Mouse (Mus musculus) intestine, postnatal 0 days (tissue): ENCODE results near the gene Snx8. TPM values are rescaled to one million over a fixed set of nuclear protein-coding genes. Genes with fewer than 3 reads are reported as not detected.

Source experiments
- ATAC-seq: fragments of 200-750 bp; cut with Nextera tagmentation; 2 replicates; pipeline ENCODE4 v1.8.0; 2017; ENCODE audit warnings: mild to moderate bottlenecking, moderate TSS enrichment, moderate library complexity
- H3K27ac ChIP-seq: fragments of 300-500 bp; sonication (generic); 2 replicates; pipeline ENCODE4 v1.5.1; 2014; ENCODE audit warnings: mild to moderate bottlenecking, low read depth, low read length, moderate library complexity
- H3K27me3 ChIP-seq: fragments of 300-500 bp; sonication (generic); replicated peaks from 2 replicates; pipeline ENCODE4 v1.6.1; 2014; ENCODE audit warnings: low read length, mixed read lengths; ENCODE audit not compliant: control insufficient read depth, insufficient read depth
- H3K36me3 ChIP-seq: fragments of 300-500 bp; sonication (generic); 2 replicates; pipeline ENCODE4 v1.6.1; 2014; ENCODE audit warnings: mild to moderate bottlenecking, moderate library complexity; ENCODE audit not compliant: control insufficient read depth, insufficient read depth
- H3K4me1 ChIP-seq: fragments of 300-500 bp; sonication (generic); replicated peaks from 2 replicates; pipeline ENCODE4 v1.6.1; 2014; ENCODE audit warnings: antibody characterized with exemption, low read length, mixed read lengths; ENCODE audit not compliant: control insufficient read depth, insufficient read depth
- H3K4me2 ChIP-seq: fragments of 300-500 bp; sonication (generic); replicated peaks from 2 replicates; pipeline ENCODE4 v1.6.1; 2014; ENCODE audit warnings: low read depth, mild to moderate bottlenecking, moderate library complexity
- H3K4me3 ChIP-seq: fragments of 300-500 bp; sonication (generic); 2 replicates; pipeline ENCODE4 v1.5.1; 2014; ENCODE audit warnings: low read depth, low read length
- H3K9ac ChIP-seq: fragments of 300-500 bp; sonication (generic); 2 replicates; pipeline ENCODE4 v1.6.1; 2014; ENCODE audit warnings: mild to moderate bottlenecking, low read depth, low read length
- H3K9me3 ChIP-seq: fragments of 300-500 bp; sonication (generic); 2 replicates; pipeline ENCODE4 v1.6.1; 2016; ENCODE audit warnings: mixed run types; ENCODE audit not compliant: control insufficient read depth
- CTCF ChIP-seq: sonication (generic); IDR thresholded peaks from 2 replicates; pipeline ENCODE4 v1.5.1; 2016; ENCODE audit warnings: low read depth, mild to moderate bottlenecking, control low read depth, antibody characterized with exemption, moderate library complexity
- WGBS: fragments of 180-500 bp; shearing (Covaris S2); extraction: QIAGEN DNeasy Blood & Tissue Kit; methylation state at CpG from one replicate; pipeline ENCODE4 v1.1.7; 2014; 5-methylcytosine and 5-hydroxymethylcytosine counted together
- polyA plus RNA-seq: library from polyadenylated mRNA; unstranded; fragments of >200 nt; fragmentation: Nextera tagmentation; extraction: Ambion mirVana; gene quantifications from 2 replicates; pipeline ENCODE4 v1.2.1, GENCODE M21; 2015

Snx8 gene
- polyA plus RNA-seq, 1 experiment from 2014 or later = 67.5 TPM

DNA sequence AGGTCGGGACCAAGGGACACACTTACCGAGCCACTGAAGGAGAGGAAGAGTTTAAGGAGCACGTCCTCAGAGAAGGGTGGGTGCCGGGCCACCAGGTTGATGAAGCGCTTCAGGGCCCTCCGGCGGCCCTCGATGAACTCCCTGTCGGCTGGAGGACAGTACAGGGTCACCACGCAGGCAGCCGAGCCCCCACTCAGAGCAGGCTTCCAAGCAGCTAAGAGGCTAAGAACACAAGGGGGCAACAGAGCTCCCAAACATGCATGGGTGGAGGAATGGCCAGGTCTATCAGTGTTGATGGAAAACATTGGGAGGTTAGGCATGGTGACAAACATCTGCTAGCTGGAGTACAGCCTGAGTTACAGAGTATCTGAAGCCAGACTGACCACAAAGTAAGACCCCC is 33.1 kb downstream of the Snx8 start:
- H3K27ac ChIP-seq = no peak overlapping the region
- no peak for ATAC-seq
- WGBS = 89% methylated on average over 11 of the region's 11 CpGs
- no peak overlapping the region for H3K4me2 ChIP-seq
- no peak overlapping the region for H3K9ac ChIP-seq
- H3K36me3 ChIP-seq = peaks cover 71% of the 10 kb centered on the region
- no peaks in the 10 kb centered on the region for H3K27me3 ChIP-seq
- H3K9me3 ChIP-seq = no peaks in the 10 kb centered on the region
- peak; percentile 46 for TF ChIP-seq CTCF
- H3K4me3 ChIP-seq = no peak overlapping the region
- H3K4me1 ChIP-seq = no peaks in the 10 kb centered on the region

DNA sequence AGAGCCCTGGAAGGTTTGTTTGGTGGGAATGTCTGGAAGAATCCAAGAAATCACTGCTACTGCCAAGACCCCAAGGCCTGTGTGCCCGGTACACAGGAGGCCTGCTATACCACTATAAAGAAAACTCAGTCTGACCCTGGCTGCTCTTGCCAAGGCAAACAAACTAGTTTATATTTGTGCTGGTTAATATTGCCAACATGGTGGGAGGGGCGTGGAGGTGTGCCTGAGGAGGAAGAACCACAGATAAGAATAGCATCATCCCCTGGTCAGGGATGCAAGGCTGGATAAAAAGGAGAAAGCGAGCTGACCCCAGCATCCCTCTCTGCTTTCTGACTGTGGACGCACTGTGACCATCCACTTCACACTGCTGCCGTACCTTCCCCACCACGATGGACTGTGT is 36.7 kb downstream of the Snx8 start:
- Histone ChIP-seq H3K9ac (no peak overlapping the region), H3K4me3 (no peak overlapping the region), H3K27me3 (no peaks in the 10 kb centered on the region), H3K9me3 (no peaks in the 10 kb centered on the region), H3K36me3 (peaks cover 70% of the 10 kb centered on the region), H3K4me2 (no peak overlapping the region), H3K27ac (no peak overlapping the region), H3K4me1 (no peaks in the 10 kb centered on the region)
- TF ChIP-seq CTCF = no peak
- WGBS = 95% methylated on average over 6 of the region's 6 CpGs
- no peak for ATAC-seq

DNA sequence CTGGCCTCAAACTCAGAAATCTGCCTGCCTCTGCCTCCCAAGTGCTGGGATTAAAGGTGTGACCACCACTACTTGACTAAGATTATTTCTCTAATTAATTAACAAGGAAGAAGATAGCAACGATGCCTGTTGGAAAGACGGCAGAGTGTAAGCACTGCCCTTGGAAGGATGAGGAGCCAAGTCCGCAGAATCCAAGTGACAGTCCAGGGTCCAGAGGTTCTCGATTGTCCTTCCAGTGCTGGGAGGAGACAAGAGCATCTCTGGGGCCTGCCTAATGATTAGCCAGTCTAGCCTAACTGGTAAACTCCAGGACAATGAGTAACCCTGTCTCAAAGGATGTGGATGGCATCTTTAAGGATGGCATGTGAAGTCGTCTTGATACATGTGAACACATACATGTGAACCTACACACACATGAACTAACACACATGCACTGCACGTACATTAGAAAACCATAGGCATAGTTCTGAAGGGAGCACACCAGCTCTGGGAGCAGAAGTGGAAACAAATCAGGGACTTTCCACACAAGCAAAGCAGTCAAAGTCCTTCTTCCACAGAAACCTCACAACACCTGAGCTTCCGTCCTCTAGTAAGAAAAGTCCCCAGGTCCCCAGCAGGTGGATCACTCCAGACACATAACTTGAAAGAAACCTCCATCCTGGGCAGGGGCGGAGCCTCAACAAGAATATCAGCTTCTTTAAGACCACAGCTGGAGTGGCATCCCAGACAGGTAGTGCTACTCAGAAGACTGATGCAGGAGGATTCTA is 38.1 kb downstream of the Snx8 start:
- WGBS = 82% methylated on average over 8 of the region's 8 CpGs
- H3K4me1 ChIP-seq = no peaks in the 10 kb centered on the region
- TF ChIP-seq CTCF = no peak
- no peaks in the 10 kb centered on the region for H3K27me3 ChIP-seq
- H3K4me2 ChIP-seq = no peak overlapping the region
- H3K9me3 ChIP-seq = no peaks in the 10 kb centered on the region
- H3K27ac ChIP-seq = no peak overlapping the region
- H3K36me3 ChIP-seq = peaks cover 67% of the 10 kb centered on the region
- H3K4me3 ChIP-seq = no peak overlapping the region
- no peak for ATAC-seq
- H3K9ac ChIP-seq = no peak overlapping the region

DNA sequence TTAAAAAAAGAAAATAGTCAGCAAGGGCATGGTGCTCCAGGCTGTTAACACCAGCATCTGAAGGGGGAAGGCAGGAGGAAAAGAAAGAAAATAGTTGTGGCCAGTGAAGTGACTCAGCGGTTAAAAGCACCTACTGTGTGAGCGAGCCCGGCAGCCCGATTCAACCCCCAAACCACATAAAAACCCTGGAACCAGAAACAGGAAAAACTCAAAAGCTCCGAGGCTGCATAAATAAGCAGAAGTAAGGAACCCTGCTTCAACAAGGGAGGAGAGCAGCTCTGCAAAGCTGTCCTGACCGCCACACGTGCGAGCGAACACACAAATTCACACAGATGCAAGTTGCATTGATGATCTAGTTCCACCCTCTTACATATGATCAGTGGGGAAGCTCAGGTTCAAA is 39.2 kb downstream of the Snx8 start:
- H3K9ac ChIP-seq = no peak overlapping the region
- H3K4me3 ChIP-seq = no peak overlapping the region
- no peak for ATAC-seq
- H3K27me3 ChIP-seq = no peaks in the 10 kb centered on the region
- no peaks in the 10 kb centered on the region for H3K9me3 ChIP-seq
- no peak overlapping the region for H3K4me2 ChIP-seq
- H3K36me3 ChIP-seq = peaks cover 66% of the 10 kb centered on the region
- no peak for TF ChIP-seq CTCF
- no peaks in the 10 kb centered on the region for H3K4me1 ChIP-seq
- WGBS = 93% methylated on average over 9 of the region's 9 CpGs
- H3K27ac ChIP-seq = no peak overlapping the region

DNA sequence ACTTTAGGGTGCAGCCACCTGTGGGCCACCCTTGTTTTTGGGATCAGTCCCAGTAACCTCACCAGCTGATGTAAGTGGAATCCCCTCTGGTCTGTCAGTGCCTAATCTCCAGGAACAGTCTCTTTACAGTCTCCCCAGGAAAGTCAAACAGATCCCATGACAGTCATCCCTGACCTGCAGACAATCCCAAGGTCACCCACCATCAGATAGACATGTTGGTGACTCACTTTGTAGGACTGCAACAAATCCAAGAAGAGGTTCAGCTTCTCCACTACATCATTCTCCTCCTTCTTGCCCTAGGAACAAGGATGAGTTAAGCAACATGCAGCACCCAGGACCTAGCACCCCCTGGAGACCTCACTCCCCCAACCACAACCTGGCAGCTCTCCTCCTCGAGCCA is 43.0 kb downstream of the Snx8 start:
- 68% methylated on average over 1 of the region's 1 CpGs for WGBS
- H3K36me3 ChIP-seq = peaks cover 52% of the 10 kb centered on the region
- no peaks in the 10 kb centered on the region for H3K4me1 ChIP-seq
- no peaks in the 10 kb centered on the region for H3K9me3 ChIP-seq
- no peak overlapping the region for H3K27ac ChIP-seq
- no peak for ATAC-seq
- no peaks in the 10 kb centered on the region for H3K27me3 ChIP-seq
- no peak for TF ChIP-seq CTCF
- H3K9ac ChIP-seq = no peak overlapping the region
- H3K4me3 ChIP-seq = no peak overlapping the region
- H3K4me2 ChIP-seq = no peak overlapping the region

DNA sequence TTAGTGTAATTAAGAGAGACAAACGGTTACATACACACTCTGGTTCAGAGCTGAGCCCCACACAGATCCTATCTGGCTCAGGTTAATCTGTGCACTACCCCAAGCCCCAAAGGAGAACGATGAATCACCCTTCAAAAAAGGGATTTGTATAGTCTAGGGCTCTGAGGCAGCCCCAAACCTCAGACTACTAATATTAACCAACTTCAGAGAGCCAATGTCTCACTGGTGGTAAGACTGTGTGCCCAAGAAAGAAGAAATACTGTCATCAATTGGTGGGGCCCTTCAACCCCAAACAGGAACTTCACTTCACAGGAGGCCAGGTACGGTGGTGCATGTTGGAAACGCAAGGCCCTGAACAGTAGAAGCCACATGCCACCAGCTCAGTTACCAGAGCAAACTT is 43.8 kb downstream of the Snx8 start:
- Histone ChIP-seq H3K9ac (no peak overlapping the region), H3K4me1 (no peaks in the 10 kb centered on the region), H3K27me3 (no peaks in the 10 kb centered on the region), H3K9me3 (no peaks in the 10 kb centered on the region), H3K4me3 (no peak overlapping the region), H3K36me3 (peaks cover 52% of the 10 kb centered on the region), H3K27ac (no peak overlapping the region), H3K4me2 (no peak overlapping the region)
- WGBS = 91% methylated on average over 4 of the region's 4 CpGs
- no peak for ATAC-seq
- TF ChIP-seq CTCF = no peak
